13 mouse cellular contexts compared by ENCODE assay signal in the genomic region with DNA sequence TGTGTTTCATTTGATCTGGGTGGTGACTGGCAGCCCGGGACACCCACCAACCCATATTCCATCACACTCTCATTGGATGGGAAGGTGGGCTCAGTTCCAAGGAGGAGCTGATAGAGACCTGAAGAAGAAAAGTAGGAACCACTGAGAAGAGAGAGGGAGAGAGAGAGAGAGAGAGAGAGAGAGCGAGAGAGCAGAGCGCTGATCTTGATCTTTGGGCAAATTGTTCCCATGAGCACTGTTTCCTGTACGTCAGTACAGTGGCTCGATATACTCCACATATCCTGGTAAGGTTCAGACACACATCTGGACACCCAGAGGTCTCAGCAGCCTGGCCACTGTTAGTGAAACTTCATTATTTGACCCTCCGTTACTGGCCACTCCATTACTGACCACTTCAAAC. TPM values are rescaled to one million over a fixed set of nuclear protein-coding genes. Genes with fewer than 3 reads are reported as not detected.
DNase-seq lines count a peak whose midpoint lies in the region; ATAC-seq and TF ChIP-seq lines count a peak whose summit lies in the region.
"Had no signal": no experiment of that assay in that cellular context is flagged by ENCODE, and none has a peak within 500 bp of the region (broad histone marks: within the 10 kb centered on the region; RNA-seq: fewer than 3 reads in every experiment).

A gene (plus strand): TSS at position 314 of the 400 bp plus-strand sequence.

- H3K9ac ChIP-seq in forebrain, embryonic 11.5 days (ENCODE audit: low read length), result no peak within 1 kb of the TSS
- H3K9ac ChIP-seq in kidney, postnatal 0 days (ENCODE audit: low read depth, low read length), result no peak within 1 kb of the TSS
- no peak within 1 kb of the TSS for H3K9ac ChIP-seq in kidney, embryonic 15.5 days
- no peak within 1 kb of the TSS for H3K9ac ChIP-seq in limb, embryonic 14.5 days (ENCODE audit: low read depth, low read length, severe bottlenecking)

- no peak for ATAC-seq in forebrain, embryonic 11.5 days (replicated peaks; ENCODE audit: low FRiP score)
- ATAC-seq in kidney, postnatal 0 days (replicated peaks; ENCODE audit: low FRiP score, low read depth), result no peak
- ATAC-seq in kidney, embryonic 15.5 days (replicated peaks; ENCODE audit: low FRiP score), result no peak
- no peak for ATAC-seq in limb, embryonic 14.5 days (ENCODE audit: low FRiP score, low read depth)

- H3K36me3 ChIP-seq in forebrain, embryonic 10.5 days (replicated peaks), result no peaks in the 10 kb centered on the region
- H3K36me3 ChIP-seq in forebrain, embryonic 11.5 days (ENCODE audit: control insufficient read depth, insufficient read depth, low read length), result no peaks in the 10 kb centered on the region
- H3K36me3 ChIP-seq in kidney, postnatal 0 days (ENCODE audit: insufficient read depth, low read length), result no peaks in the 10 kb centered on the region
- no peaks in the 10 kb centered on the region for H3K36me3 ChIP-seq in kidney, embryonic 15.5 days
- no peaks in the 10 kb centered on the region for H3K36me3 ChIP-seq in limb, embryonic 14.5 days (ENCODE audit: control insufficient read depth, insufficient read depth, low read length)

- no peak for TF ChIP-seq CTCF in kidney, postnatal 0 days (IDR thresholded peaks at IDR 0.05; ENCODE audit: low read depth)
- TF ChIP-seq CTCF in brain, embryonic 14.5 days (IDR thresholded peaks at IDR 0.05; ENCODE audit: borderline replicate concordance, extremely low read depth, insufficient read depth, insufficient read length), result no peak

- peak within 1 kb of the TSS; percentile 40 for H3K27ac ChIP-seq in forebrain, embryonic 10.5 days
- H3K27ac ChIP-seq in forebrain, embryonic 11.5 days (ENCODE audit: low read depth, low read length), result no peak within 1 kb of the TSS
- H3K27ac ChIP-seq in kidney, postnatal 0 days, result no peak within 1 kb of the TSS
- no peak within 1 kb of the TSS for H3K27ac ChIP-seq in kidney, embryonic 15.5 days
- H3K27ac ChIP-seq in limb, embryonic 14.5 days (replicated peaks; ENCODE audit: low read depth, low read length), result peak within 1 kb of the TSS; percentile 33; the same call in 1 of the 2 replicates

- whole genome bisulfite sequencing in forebrain, embryonic 10.5 days, result 94% methylated on average over 6 of the region's 6 CpGs
- 85% methylated on average over 6 of the region's 6 CpGs for WGBS in forebrain, embryonic 11.5 days
- WGBS in kidney, postnatal 0 days, result 78% methylated on average over 6 of the region's 6 CpGs
- 82% methylated on average over 6 of the region's 6 CpGs for WGBS in kidney, embryonic 15.5 days
- 69% methylated on average over 6 of the region's 6 CpGs for WGBS in limb, embryonic 14.5 days

- DNase-seq in forebrain, embryonic 10.5 days (ENCODE audit: extremely low spot score, low spot score), result no peak
- DNase-seq in forebrain, embryonic 11.5 days (ENCODE audit: low spot score), result no peak
- no peak for DNase-seq in kidney, postnatal 0 days (ENCODE audit: low spot score)
- no peak for DNase-seq in brain, embryonic 14.5 days (ENCODE audit: low read depth)
- DNase-seq in limb, embryonic 14.5 days (ENCODE audit: low spot score), result no peak
- DNase-seq in right cerebral cortex, postnatal 14 days, result no peak
- no peak for DNase-seq in c-Kit-positive CD71-positive TER-119-positive erythroid progenitor cells, embryonic 14.5 days (ENCODE audit: low spot score)
- DNase-seq: adrenal gland, postnatal 25 days; cerebellum, adult 9-10 months; kidney, postnatal 25 days; lung, postnatal 4 days had no signal

- no peak within 1 kb of the TSS; the same call in 1 of the 2 replicates for H3K4me3 ChIP-seq in forebrain, embryonic 10.5 days
- H3K4me3 ChIP-seq in forebrain, embryonic 11.5 days (ENCODE audit: low read depth, low read length), result no peak within 1 kb of the TSS
- H3K4me3 ChIP-seq in kidney, postnatal 0 days (replicated peaks; ENCODE audit: low read depth, low read length), result no peak within 1 kb of the TSS
- no peak within 1 kb of the TSS for H3K4me3 ChIP-seq in kidney, embryonic 15.5 days (replicated peaks)
- H3K4me3 ChIP-seq in limb, embryonic 14.5 days (replicated peaks; ENCODE audit: low read length), result peak within 1 kb of the TSS; percentile 8; the same call in 1 of the 2 replicates
- H3K4me3 ChIP-seq: erythroblast, embryonic 14.5 days had no signal

- H3K4me2 ChIP-seq in forebrain, embryonic 11.5 days (ENCODE audit: low read depth, low read length, severe bottlenecking), result no peak within 1 kb of the TSS
- peak within 1 kb of the TSS; percentile 7; the same call in 1 of the 2 replicates for H3K4me2 ChIP-seq in kidney, postnatal 0 days (ENCODE audit: low read length)
- no peak within 1 kb of the TSS for H3K4me2 ChIP-seq in kidney, embryonic 15.5 days
- H3K4me2 ChIP-seq in limb, embryonic 14.5 days (replicated peaks; ENCODE audit: low read depth, low read length, severe bottlenecking), result peak within 1 kb of the TSS; percentile 25; the same call in 1 of the 2 replicates

- peaks cover 10% of the 10 kb centered on the region; the same call in 1 of the 2 replicates for H3K27me3 ChIP-seq in forebrain, embryonic 10.5 days (ENCODE audit: poor library complexity, severe bottlenecking)
- no peaks in the 10 kb centered on the region for H3K27me3 ChIP-seq in forebrain, embryonic 11.5 days (ENCODE audit: control insufficient read depth, insufficient read depth, low read length)
- no peaks in the 10 kb centered on the region for H3K27me3 ChIP-seq in kidney, postnatal 0 days (ENCODE audit: insufficient read depth, low read length)
- no peaks in the 10 kb centered on the region for H3K27me3 ChIP-seq in kidney, embryonic 15.5 days
- no peaks in the 10 kb centered on the region for H3K27me3 ChIP-seq in limb, embryonic 14.5 days (ENCODE audit: control insufficient read depth, insufficient read depth, low read length)

- H3K9me3 ChIP-seq in forebrain, embryonic 10.5 days, result peaks cover 11% of the 10 kb centered on the region; the same call in 1 of the 2 replicates
- no peaks in the 10 kb centered on the region; the same call in 1 of the 2 replicates for H3K9me3 ChIP-seq in forebrain, embryonic 11.5 days (ENCODE audit: control insufficient read depth, low read length)
- no peaks in the 10 kb centered on the region for H3K9me3 ChIP-seq in kidney, postnatal 0 days (replicated peaks; ENCODE audit: low read length)
- H3K9me3 ChIP-seq in kidney, embryonic 15.5 days (replicated peaks), result no peaks in the 10 kb centered on the region
- H3K9me3 ChIP-seq in limb, embryonic 14.5 days (ENCODE audit: control insufficient read depth, low read length), result 0 out of 2 replicates have a peak, but pooled peaks cover 3% of the 10 kb centered on the region

- H3K4me1 ChIP-seq in forebrain, embryonic 10.5 days, result peaks cover 32% of the 10 kb centered on the region
- peaks cover 5% of the 10 kb centered on the region for H3K4me1 ChIP-seq in forebrain, embryonic 11.5 days (replicated peaks; ENCODE audit: control insufficient read depth, insufficient read depth, low read length)
- H3K4me1 ChIP-seq in kidney, postnatal 0 days (replicated peaks; ENCODE audit: insufficient read depth, low read length), result peaks cover 4% of the 10 kb centered on the region; the same call in 1 of the 2 replicates
- H3K4me1 ChIP-seq in kidney, embryonic 15.5 days, result peaks cover 29% of the 10 kb centered on the region
- peaks cover 12% of the 10 kb centered on the region for H3K4me1 ChIP-seq in limb, embryonic 14.5 days (ENCODE audit: control insufficient read depth, insufficient read depth, low read length)

- TF ChIP-seq POLR2A in brain, embryonic 14.5 days (IDR thresholded peaks at IDR 0.05; ENCODE audit: borderline replicate concordance, extremely low read depth, insufficient read depth, insufficient read length, poor library complexity, severe bottlenecking), result no peak
- no peak for TF ChIP-seq POLR2A in limb, embryonic 14.5 days (IDR thresholded peaks at IDR 0.05; ENCODE audit: borderline replicate concordance, extremely low read depth, insufficient read depth, insufficient read length)

RNA-seq across cellular contexts. Expression of the gene that starts here (rescaled TPM):
- 0.26 and 0.42 TPM in 2 replicates for polyA plus RNA-seq in forebrain, embryonic 10.5 days (2016; fragmentation: Nextera tagmentation; extraction: Ambion mirVana)
- polyA plus RNA-seq in forebrain, embryonic 11.5 days (2014; fragmentation: Nextera tagmentation; extraction: Ambion mirVana), result 0.52 and 0.88 TPM in 2 replicates
- polyA plus RNA-seq in kidney, postnatal 0 days (2015; fragmentation: Nextera tagmentation; extraction: Ambion mirVana), result 1.3 and 1.7 TPM in 2 replicates
- 1.9 and 3.1 TPM in 2 replicates for polyA plus RNA-seq in kidney, embryonic 15.5 days (2015; fragmentation: Nextera tagmentation; extraction: Ambion mirVana)
- 30.7 and 31.2 TPM in 2 replicates for polyA plus RNA-seq in brain, embryonic 14.5 days (2012; rRNA removed)
- polyA plus RNA-seq in limb, embryonic 14.5 days (2012; rRNA removed), result 198 and 208 TPM in 2 replicates
- 37.9 and 48.4 TPM in 2 replicates for polyA plus RNA-seq in limb, embryonic 14.5 days (2014; fragmentation: Nextera tagmentation; extraction: Ambion mirVana)
- polyA plus RNA-seq: erythroblast, embryonic 14.5 days had no signal

Comparison
In these comparisons a context has a peak if more than half of its experiments do, and no peak if none do; other contexts are left out.
1. H3K27ac ChIP-seq: peak in forebrain, embryonic 10.5 days (single experiment) and limb, embryonic 14.5 days (single experiment); none in forebrain, embryonic 11.5 days (single experiment), kidney, postnatal 0 days (single experiment) and kidney, embryonic 15.5 days (single experiment).
2. H3K4me2 ChIP-seq: peak in kidney, postnatal 0 days (single experiment) and limb, embryonic 14.5 days (single experiment); none in forebrain, embryonic 11.5 days (single experiment) and kidney, embryonic 15.5 days (single experiment).